Mouse (Mus musculus) lung, embryonic 15.5 days (tissue): ENCODE data around the gene Elovl4. TPM values are rescaled to one million over a fixed set of nuclear protein-coding genes. Genes with fewer than 3 reads are reported as not detected.

Source experiments
- ATAC-seq: fragments of 200-750 bp; cut with Nextera tagmentation; 2 replicates; pipeline ENCODE4 v1.8.0; 2017; ENCODE audit warnings: moderate number of reproducible peaks, borderline replicate concordance; ENCODE audit not compliant: low FRiP score, low TSS enrichment; ENCODE audit errors: extremely low read depth
- H3K27ac ChIP-seq: fragments of 300-500 bp; sonication (generic); 2 replicates; pipeline ENCODE4 v1.5.1; 2015; ENCODE audit warnings: moderate library complexity, mild to moderate bottlenecking, inconsistent platforms
- H3K27me3 ChIP-seq: fragments of 300-500 bp; sonication (generic); 2 replicates; pipeline ENCODE4 v1.6.1; 2015; ENCODE audit warnings: inconsistent platforms
- H3K36me3 ChIP-seq: fragments of 300-500 bp; sonication (generic); 2 replicates; pipeline ENCODE4 v1.6.1; 2015; ENCODE audit warnings: inconsistent platforms
- H3K4me1 ChIP-seq: fragments of 300-500 bp; sonication (generic); 2 replicates; pipeline ENCODE4 v1.6.1; 2015; ENCODE audit warnings: inconsistent platforms
- H3K4me2 ChIP-seq: fragments of 300-500 bp; sonication (generic); 2 replicates; pipeline ENCODE4 v1.6.1; 2015; ENCODE audit warnings: inconsistent platforms, mild to moderate bottlenecking, moderate library complexity
- H3K4me3 ChIP-seq: fragments of 300-500 bp; sonication (generic); 2 replicates; pipeline ENCODE4 v1.5.1; 2015; ENCODE audit warnings: mild to moderate bottlenecking, inconsistent platforms
- H3K9ac ChIP-seq: fragments of 300-500 bp; sonication (generic); 2 replicates; pipeline ENCODE4 v1.6.1; 2015; ENCODE audit warnings: inconsistent platforms
- H3K9me3 ChIP-seq: fragments of 300-500 bp; sonication (generic); 2 replicates; pipeline ENCODE4 v1.6.1; 2016; ENCODE audit warnings: inconsistent platforms
- WGBS: fragments of 180-500 bp; shearing (Covaris S2); methylation state at CpG from one replicate; pipeline ENCODE4 v1.1.7; 2015; 5-methylcytosine and 5-hydroxymethylcytosine counted together
- polyA plus RNA-seq: library from polyadenylated mRNA; unstranded; fragments of >200 nt; fragmentation: Nextera tagmentation; extraction: Ambion mirVana; gene quantifications from 2 replicates; pipeline ENCODE4 v1.2.1, GENCODE M21; 2015

Gene Elovl4
- polyA plus RNA-seq, 1 experiment from 2014 or later: 3.6 TPM

GRCm38 (mm10) chr9:83805164-83805976 lies 707 bp downstream of the Elovl4 start:
- peak; percentile 64 for ATAC-seq
- under 1% methylated on average over 37 of the region's 37 CpGs for WGBS

GRCm38 (mm10) chr9:83804341-83804740 lies 1.7 kb downstream of the Elovl4 start:
- no peak overlapping the region for H3K4me3 ChIP-seq
- no peak for ATAC-seq
- H3K4me1 ChIP-seq: 0 out of 2 replicates have a peak, but pooled peaks cover 8% of the 10 kb centered on the region
- no peak overlapping the region for H3K9ac ChIP-seq
- H3K9me3 ChIP-seq: no peaks in the 10 kb centered on the region
- 52% methylated on average over 13 of the region's 13 CpGs for WGBS
- no peaks in the 10 kb centered on the region for H3K36me3 ChIP-seq
- H3K27me3 ChIP-seq: peaks cover 38% of the 10 kb centered on the region
- H3K4me2 ChIP-seq: peak overlapping the region; percentile 100; the same call in 1 of the 2 replicates
- H3K27ac ChIP-seq: no peak overlapping the region

More at GRCm38 (mm10) chr9:83805164-83805976, 707 bp downstream of the Elovl4 start:
- Histone ChIP-seq H3K4me3 (peak overlapping the region; percentile 60), H3K9ac (peak overlapping the region; percentile 40), H3K27ac (no peak overlapping the region), H3K27me3 (peaks cover 38% of the 10 kb centered on the region), H3K4me1 (0 out of 2 replicates have a peak, but pooled peaks cover 8% of the 10 kb centered on the region), H3K4me2 (peak overlapping the region; percentile 100), H3K9me3 (no peaks in the 10 kb centered on the region), H3K36me3 (no peaks in the 10 kb centered on the region)

- no peak overlapping the region for H3K4me3 ChIP-seq
- WGBS: 70% methylated on average over 8 of the region's 8 CpGs
- H3K4me1 ChIP-seq: no peaks in the 10 kb centered on the region
- no peak for ATAC-seq
- no peaks in the 10 kb centered on the region for H3K27me3 ChIP-seq
- no peak overlapping the region for H3K4me2 ChIP-seq
- no peak overlapping the region for H3K27ac ChIP-seq
- no peaks in the 10 kb centered on the region for H3K9me3 ChIP-seq
- H3K36me3 ChIP-seq: no peaks in the 10 kb centered on the region
- no peak overlapping the region for H3K9ac ChIP-seq
These were observed 8.2 kb downstream of the Elovl4 start for GRCm38 (mm10) chr9:83797898-83798297.

GRCm38 (mm10) chr9:83796875-83797274 lies 9.2 kb downstream of the Elovl4 start:
- Histone ChIP-seq H3K27ac (no peak overlapping the region), H3K36me3 (no peaks in the 10 kb centered on the region), H3K4me3 (no peak overlapping the region), H3K27me3 (no peaks in the 10 kb centered on the region), H3K4me2 (no peak overlapping the region), H3K9ac (no peak overlapping the region), H3K9me3 (no peaks in the 10 kb centered on the region), H3K4me1 (no peaks in the 10 kb centered on the region)
- ATAC-seq: peak; percentile 49; the same call in 1 of the 2 replicates
- WGBS: 87% methylated on average over 7 of the region's 7 CpGs

- ATAC-seq: no peak
- 90% methylated on average over 6 of the region's 6 CpGs for WGBS
- Histone ChIP-seq H3K4me3 (no peak overlapping the region), H3K4me1 (no peaks in the 10 kb centered on the region), H3K9ac (no peak overlapping the region), H3K9me3 (no peaks in the 10 kb centered on the region), H3K36me3 (no peaks in the 10 kb centered on the region), H3K27ac (no peak overlapping the region), H3K4me2 (no peak overlapping the region), H3K27me3 (no peaks in the 10 kb centered on the region)
These were observed 16.8 kb downstream of the Elovl4 start for GRCm38 (mm10) chr9:83789326-83789725.

- Histone ChIP-seq H3K4me2 (no peak overlapping the region), H3K9me3 (no peaks in the 10 kb centered on the region), H3K4me3 (no peak overlapping the region), H3K4me1 (no peaks in the 10 kb centered on the region), H3K27me3 (no peaks in the 10 kb centered on the region), H3K36me3 (no peaks in the 10 kb centered on the region), H3K9ac (no peak overlapping the region), H3K27ac (no peak overlapping the region)
- ATAC-seq: no peak
- WGBS: 57% methylated on average over 1 of the region's 1 CpGs
These were observed 20.6 kb downstream of the Elovl4 start for GRCm38 (mm10) chr9:83785501-83785900.

GRCm38 (mm10) chr9:83778317-83778960 lies 27.6 kb downstream of the Elovl4 start:
- Histone ChIP-seq H3K27ac (no peak overlapping the region), H3K4me2 (no peak overlapping the region), H3K36me3 (no peaks in the 10 kb centered on the region), H3K4me1 (no peaks in the 10 kb centered on the region), H3K9ac (no peak overlapping the region), H3K4me3 (no peak overlapping the region), H3K27me3 (no peaks in the 10 kb centered on the region), H3K9me3 (no peaks in the 10 kb centered on the region)
- no peak for ATAC-seq
- 61% methylated on average over 9 of the region's 9 CpGs for WGBS

GRCm38 (mm10) chr9:83761318-83761717 lies 44.8 kb downstream of the Elovl4 start:
- H3K4me2 ChIP-seq: no peak overlapping the region
- H3K27me3 ChIP-seq: no peaks in the 10 kb centered on the region
- H3K9ac ChIP-seq: no peak overlapping the region
- H3K27ac ChIP-seq: no peak overlapping the region
- no peaks in the 10 kb centered on the region for H3K9me3 ChIP-seq
- no peaks in the 10 kb centered on the region for H3K4me1 ChIP-seq
- no peak overlapping the region for H3K4me3 ChIP-seq
- H3K36me3 ChIP-seq: no peaks in the 10 kb centered on the region
- WGBS: 71% methylated on average over 4 of the region's 4 CpGs
- no peak for ATAC-seq

- ATAC-seq: no peak
- WGBS: 59% methylated on average over 2 of the region's 2 CpGs
- Histone ChIP-seq H3K27ac (no peak overlapping the region), H3K4me2 (no peak overlapping the region), H3K9ac (no peak overlapping the region), H3K4me1 (0 out of 2 replicates have a peak, but pooled peaks cover 3% of the 10 kb centered on the region), H3K9me3 (no peaks in the 10 kb centered on the region), H3K4me3 (no peak overlapping the region), H3K27me3 (no peaks in the 10 kb centered on the region), H3K36me3 (no peaks in the 10 kb centered on the region)
These were observed 74.2 kb downstream of the Elovl4 start for GRCm38 (mm10) chr9:83731877-83732276.

- Histone ChIP-seq H3K4me2 (no peak overlapping the region), H3K4me3 (no peak overlapping the region), H3K27me3 (no peaks in the 10 kb centered on the region), H3K27ac (no peak overlapping the region), H3K36me3 (no peaks in the 10 kb centered on the region), H3K9me3 (no peaks in the 10 kb centered on the region), H3K4me1 (0 out of 2 replicates have a peak, but pooled peaks cover 3% of the 10 kb centered on the region), H3K9ac (no peak overlapping the region)
- whole genome bisulfite sequencing: 40% methylated on average over 7 of the region's 7 CpGs
- no peak for ATAC-seq
These were observed 75.2 kb downstream of the Elovl4 start for GRCm38 (mm10) chr9:83730836-83731235.
